Mouse (Mus musculus) liver, embryonic 12.5 days (tissue): ENCODE measurements around the gene Svopl. TPM values are rescaled to one million over a fixed set of nuclear protein-coding genes. Genes with fewer than 3 reads are reported as not detected.

Source experiments
- ATAC-seq: fragments of 200-750 bp; cut with Nextera tagmentation; 2 replicates; pipeline ENCODE4 v1.8.0; 2017; ENCODE audit warnings: moderate number of reproducible peaks, mild to moderate bottlenecking, moderate library complexity
- H3K27ac ChIP-seq: fragments of 300-500 bp; sonication (generic); 2 replicates; pipeline ENCODE4 v1.5.1; 2016; ENCODE audit warnings: mild to moderate bottlenecking
- H3K27me3 ChIP-seq: fragments of 300-500 bp; sonication (generic); replicated peaks from 2 replicates; pipeline ENCODE4 v1.6.1; 2016; ENCODE audit warnings: mild to moderate bottlenecking, moderate library complexity
- H3K36me3 ChIP-seq: fragments of 300-500 bp; sonication (generic); 2 replicates; pipeline ENCODE4 v1.6.1; 2016; ENCODE audit warnings: mild to moderate bottlenecking, moderate library complexity
- H3K4me1 ChIP-seq: fragments of 300-500 bp; sonication (generic); 2 replicates; pipeline ENCODE4 v1.6.1; 2016
- H3K4me2 ChIP-seq: fragments of 300-500 bp; sonication (generic); 2 replicates; pipeline ENCODE4 v1.6.1; 2016; ENCODE audit warnings: mild to moderate bottlenecking, moderate library complexity
- H3K4me3 ChIP-seq: fragments of 300-500 bp; sonication (generic); 2 replicates; pipeline ENCODE4 v1.5.1; 2016; ENCODE audit warnings: mild to moderate bottlenecking, moderate library complexity
- H3K9ac ChIP-seq: fragments of 300-500 bp; sonication (generic); 2 replicates; pipeline ENCODE4 v1.6.1; 2016; ENCODE audit warnings: mild to moderate bottlenecking, moderate library complexity
- H3K9me3 ChIP-seq: fragments of 300-500 bp; sonication (generic); replicated peaks from 2 replicates; pipeline ENCODE4 v1.6.1; 2016; ENCODE audit warnings: mild to moderate bottlenecking, moderate library complexity
- WGBS: fragments of 180-500 bp; shearing (Covaris S2); methylation state at CpG from one replicate; pipeline ENCODE4 v1.1.7; 2016; ENCODE audit not compliant: insufficient replicate concordance; 5-methylcytosine and 5-hydroxymethylcytosine counted together
- polyA plus RNA-seq: library from polyadenylated mRNA; unstranded; fragments of >200 nt; fragmentation: Nextera tagmentation; extraction: Ambion mirVana; gene quantifications from 2 replicates; pipeline ENCODE4 v1.2.1, GENCODE M21; 2016

Gene Svopl
- polyA plus RNA-seq, 1 experiment from 2014 or later, result 0.05 TPM

GRCm38 (mm10) chr6:38027771-38028170 is 19.0 kb downstream of the Svopl start:
- ATAC-seq, result no peak
- Histone ChIP-seq H3K4me3 (no peak overlapping the region), H3K27ac (no peak overlapping the region), H3K4me2 (no peak overlapping the region), H3K27me3 (no peaks in the 10 kb centered on the region), H3K9me3 (no peaks in the 10 kb centered on the region), H3K4me1 (no peaks in the 10 kb centered on the region), H3K36me3 (no peaks in the 10 kb centered on the region), H3K9ac (no peak overlapping the region)
- WGBS, result 50% methylated on average over 1 of the region's 1 CpGs

GRCm38 (mm10) chr6:38023284-38023683 is 23.5 kb downstream of the Svopl start:
- no peaks in the 10 kb centered on the region for H3K9me3 ChIP-seq
- H3K4me2 ChIP-seq, result no peak overlapping the region
- WGBS, result 49% methylated on average over 7 of the region's 7 CpGs
- no peak overlapping the region for H3K4me3 ChIP-seq
- H3K9ac ChIP-seq, result no peak overlapping the region
- H3K4me1 ChIP-seq, result no peaks in the 10 kb centered on the region
- no peak overlapping the region for H3K27ac ChIP-seq
- no peaks in the 10 kb centered on the region for H3K36me3 ChIP-seq
- ATAC-seq, result no peak
- H3K27me3 ChIP-seq, result no peaks in the 10 kb centered on the region

GRCm38 (mm10) chr6:38021406-38021805 is 25.4 kb downstream of the Svopl start:
- Histone ChIP-seq H3K9ac (no peak overlapping the region), H3K4me3 (no peak overlapping the region), H3K27ac (no peak overlapping the region), H3K27me3 (no peaks in the 10 kb centered on the region), H3K36me3 (no peaks in the 10 kb centered on the region), H3K4me1 (no peaks in the 10 kb centered on the region), H3K9me3 (no peaks in the 10 kb centered on the region), H3K4me2 (no peak overlapping the region)
- 63% methylated on average over 7 of the region's 7 CpGs for WGBS
- ATAC-seq, result no peak

- Histone ChIP-seq H3K4me2 (no peak overlapping the region), H3K27me3 (no peaks in the 10 kb centered on the region), H3K27ac (no peak overlapping the region), H3K4me3 (no peak overlapping the region), H3K9me3 (no peaks in the 10 kb centered on the region), H3K4me1 (no peaks in the 10 kb centered on the region), H3K36me3 (no peaks in the 10 kb centered on the region), H3K9ac (no peak overlapping the region)
- 69% methylated on average over 2 of the region's 2 CpGs for WGBS
- no peak for ATAC-seq
Measured at GRCm38 (mm10) chr6:38012829-38013228, 34.0 kb downstream of the Svopl start.

- peak; percentile 42; the same call in 1 of the 2 replicates for ATAC-seq
- Histone ChIP-seq H3K4me2 (no peak overlapping the region), H3K4me1 (no peaks in the 10 kb centered on the region), H3K9me3 (no peaks in the 10 kb centered on the region), H3K9ac (no peak overlapping the region), H3K4me3 (no peak overlapping the region), H3K27ac (no peak overlapping the region), H3K27me3 (no peaks in the 10 kb centered on the region), H3K36me3 (no peaks in the 10 kb centered on the region)
- 7% methylated on average over 6 of the region's 6 CpGs for WGBS
Measured at GRCm38 (mm10) chr6:38007459-38007858, 39.3 kb downstream of the Svopl start.

GRCm38 (mm10) chr6:37967386-37967785 is 79.4 kb downstream of the Svopl start:
- no peaks in the 10 kb centered on the region for H3K27me3 ChIP-seq
- no peak overlapping the region for H3K9ac ChIP-seq
- H3K27ac ChIP-seq, result no peak overlapping the region
- no peaks in the 10 kb centered on the region for H3K9me3 ChIP-seq
- 83% methylated on average over 4 of the region's 4 CpGs for WGBS
- no peaks in the 10 kb centered on the region for H3K4me1 ChIP-seq
- H3K36me3 ChIP-seq, result peaks cover 62% of the 10 kb centered on the region
- no peak overlapping the region for H3K4me2 ChIP-seq
- no peak for ATAC-seq
- no peak overlapping the region for H3K4me3 ChIP-seq

GRCm38 (mm10) chr6:37951306-37951705 is 95.5 kb downstream of the Svopl start:
- WGBS, result 75% methylated on average over 6 of the region's 6 CpGs
- H3K27me3 ChIP-seq, result no peaks in the 10 kb centered on the region
- H3K9me3 ChIP-seq, result no peaks in the 10 kb centered on the region
- H3K4me1 ChIP-seq, result no peaks in the 10 kb centered on the region
- H3K36me3 ChIP-seq, result peaks cover 64% of the 10 kb centered on the region
- ATAC-seq, result no peak
- no peak overlapping the region for H3K4me2 ChIP-seq
- H3K4me3 ChIP-seq, result no peak overlapping the region
- H3K9ac ChIP-seq, result no peak overlapping the region
- H3K27ac ChIP-seq, result no peak overlapping the region

- Histone ChIP-seq H3K36me3 (peaks cover 35% of the 10 kb centered on the region), H3K4me2 (no peak overlapping the region), H3K27me3 (no peaks in the 10 kb centered on the region), H3K27ac (no peak overlapping the region), H3K4me3 (no peak overlapping the region), H3K4me1 (no peaks in the 10 kb centered on the region), H3K9me3 (no peaks in the 10 kb centered on the region), H3K9ac (no peak overlapping the region)
- 73% methylated on average over 6 of the region's 6 CpGs for WGBS
- no peak for ATAC-seq
Measured at GRCm38 (mm10) chr6:37936498-37936897, 110.3 kb downstream of the Svopl start.

Other genes starting within 250 kb of the Svopl start
- gene Trim24, start 176.2 kb downstream of the Svopl start, polyA plus RNA-seq, result 8.8 and 9.3 TPM in 2 replicates
- not detected in 2 replicates for gene Tmem213, start 62.3 kb upstream of the Svopl start, polyA plus RNA-seq
- 0.10 TPM in 1 of 2 replicates, not detected in the other for gene Atp6v0a4, start 77.6 kb upstream of the Svopl start, polyA plus RNA-seq
- gene D630045J12Rik, start 207.0 kb upstream of the Svopl start, polyA plus RNA-seq, result 0.80 and 0.97 TPM in 2 replicates